Mouse (Mus musculus): ENCODE data around the gene Gm10974.

DNA sequence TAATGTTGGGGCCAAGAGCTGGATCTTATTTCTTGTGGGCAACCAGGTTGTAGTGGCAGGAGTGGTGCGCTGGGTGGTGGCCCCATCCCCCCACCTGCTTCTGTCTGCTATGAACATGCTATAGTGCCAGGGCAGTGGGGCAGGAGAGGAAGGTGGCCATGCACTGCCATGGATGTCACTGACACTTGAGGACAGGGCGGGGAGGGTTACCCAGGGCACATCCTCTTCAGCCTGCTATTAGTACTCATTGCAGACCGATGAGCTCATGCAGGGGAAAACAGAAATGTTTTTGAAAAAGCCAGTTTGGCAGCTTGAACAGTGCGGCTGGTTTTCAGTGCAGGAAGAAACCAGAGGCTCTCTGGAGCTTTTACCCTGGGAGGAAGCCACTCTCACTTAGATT lies 51.1 kb downstream of the Gm10974 start:
- TF ChIP-seq CTCF (IDR thresholded peaks at IDR 0.05; ENCODE audit: low read depth, low read length) = no peak
- no peak for TF ChIP-seq POLR2A (IDR thresholded peaks at IDR 0.05; ENCODE audit: insufficient read depth, low read length)
